Mouse (Mus musculus): ENCODE data around the gene Zfyve28.

GRCm38 (mm10) chr5:34279214-34279613 lies 9.0 kb downstream of the Zfyve28 start:
- TF ChIP-seq CTCF (IDR thresholded peaks at IDR 0.05; ENCODE audit: extremely low read depth, insufficient read depth, low read length) (no peak), POLR2A (IDR thresholded peaks at IDR 0.05; ENCODE audit: extremely low read depth, insufficient read depth, low read length) (no peak)
